In the genomic region with DNA sequence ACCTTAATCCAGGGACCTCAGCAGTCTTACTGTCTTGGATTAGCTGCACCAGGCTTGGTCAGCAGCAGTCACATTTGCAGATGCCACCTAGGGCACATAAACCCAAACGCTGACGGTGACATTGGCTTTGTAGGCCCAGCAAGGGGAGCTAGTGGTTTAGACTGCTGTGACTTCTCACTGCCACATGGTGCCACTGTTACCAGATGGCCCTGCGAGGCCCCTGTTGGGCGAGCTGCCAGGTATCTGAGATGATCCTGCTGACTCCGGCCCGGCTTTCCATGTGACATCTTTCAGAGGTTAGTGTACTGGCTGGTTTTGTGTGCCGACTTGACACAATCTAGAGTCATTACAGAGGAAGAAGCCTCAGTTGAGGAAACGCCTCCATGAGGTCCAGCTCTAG, we compare ENCODE assay signal across 9 mouse cellular contexts. TPM values are rescaled to one million over a fixed set of nuclear protein-coding genes. Genes with fewer than 3 reads are reported as not detected.
DNase-seq lines count a peak whose midpoint lies in the region; ATAC-seq and TF ChIP-seq lines count a peak whose summit lies in the region.
"Had no signal": no experiment of that assay in that cellular context is flagged by ENCODE, and none has a peak within 500 bp of the region (broad histone marks: within the 10 kb centered on the region; RNA-seq: fewer than 3 reads in every experiment).

No protein-coding gene starts in this region.

- no peaks in the 10 kb centered on the region for H3K36me3 ChIP-seq in kidney, postnatal 0 days (ENCODE audit: insufficient read depth, low read length)
- H3K36me3 ChIP-seq in neural tube, embryonic 15.5 days: no peaks in the 10 kb centered on the region
- no peaks in the 10 kb centered on the region for H3K36me3 ChIP-seq in midbrain, embryonic 10.5 days

- TF ChIP-seq CTCF in kidney, postnatal 0 days (IDR thresholded peaks at IDR 0.05; ENCODE audit: low read depth): peak; percentile 68

- no peaks in the 10 kb centered on the region for H3K4me1 ChIP-seq in kidney, postnatal 0 days (replicated peaks; ENCODE audit: insufficient read depth, low read length)
- no peaks in the 10 kb centered on the region for H3K4me1 ChIP-seq in neural tube, embryonic 15.5 days
- no peaks in the 10 kb centered on the region for H3K4me1 ChIP-seq in midbrain, embryonic 10.5 days

- ATAC-seq in kidney, postnatal 0 days (replicated peaks; ENCODE audit: low FRiP score, low read depth): peak; percentile 52; the same call in 1 of the 2 replicates
- ATAC-seq in neural tube, embryonic 15.5 days (ENCODE audit: low FRiP score): no peak

- H3K27ac ChIP-seq in kidney, postnatal 0 days: no peak overlapping the region
- no peak overlapping the region for H3K27ac ChIP-seq in neural tube, embryonic 15.5 days (replicated peaks)
- no peak overlapping the region for H3K27ac ChIP-seq in midbrain, embryonic 10.5 days (replicated peaks)

- peak; percentile 47 to 53 for DNase-seq in layer of hippocampus, postnatal 10 days (ENCODE audit: low spot score in 2 of 2)
- no peak for DNase-seq in layer of hippocampus, adult 11-12 months (ENCODE audit: low spot score)
- peak; percentile 84 to 88 for DNase-seq in adrenal gland, adult (ENCODE audit: inconsistent age in 2 of 2, low spot score in 1 of 2)
- DNase-seq in cerebellum, postnatal 14 days: peak; percentile 95 to 98
- DNase-seq in kidney, postnatal 0 days (ENCODE audit: low spot score): peak; percentile 73
- peak; percentile 61 for DNase-seq in thymus, postnatal 4 days
- no peak for DNase-seq in midbrain, embryonic 10.5 days (ENCODE audit: low spot score)

- H3K4me2 ChIP-seq in kidney, postnatal 0 days (ENCODE audit: low read length): no peak overlapping the region
- no peak overlapping the region for H3K4me2 ChIP-seq in neural tube, embryonic 15.5 days

- WGBS in kidney, postnatal 0 days: 42% methylated on average over 8 of the region's 8 CpGs
- WGBS in neural tube, embryonic 15.5 days: 56% methylated on average over 8 of the region's 8 CpGs
- WGBS in midbrain, embryonic 10.5 days: 77% methylated on average over 8 of the region's 8 CpGs

- no peaks in the 10 kb centered on the region for H3K27me3 ChIP-seq in kidney, postnatal 0 days (ENCODE audit: insufficient read depth, low read length)
- H3K27me3 ChIP-seq in neural tube, embryonic 15.5 days (replicated peaks): no peaks in the 10 kb centered on the region
- H3K27me3 ChIP-seq in midbrain, embryonic 10.5 days (ENCODE audit: low read depth, poor library complexity, severe bottlenecking): no peaks in the 10 kb centered on the region

- H3K9ac ChIP-seq in kidney, postnatal 0 days (ENCODE audit: low read depth, low read length): no peak overlapping the region
- H3K9ac ChIP-seq in neural tube, embryonic 15.5 days (replicated peaks): no peak overlapping the region

- H3K9me3 ChIP-seq in kidney, postnatal 0 days (replicated peaks; ENCODE audit: low read length): no peaks in the 10 kb centered on the region
- H3K9me3 ChIP-seq in neural tube, embryonic 15.5 days (replicated peaks): no peaks in the 10 kb centered on the region
- no peaks in the 10 kb centered on the region for H3K9me3 ChIP-seq in midbrain, embryonic 10.5 days (replicated peaks)

- H3K4me3 ChIP-seq in kidney, postnatal 0 days (replicated peaks; ENCODE audit: low read depth, low read length): no peak overlapping the region
- H3K4me3 ChIP-seq in neural tube, embryonic 15.5 days (replicated peaks): no peak overlapping the region
- H3K4me3 ChIP-seq in midbrain, embryonic 10.5 days: no peak overlapping the region

RNA-seq across cellular contexts. Expression of a gene that starts 12.3 kb away (rescaled TPM):
- not detected for total RNA-seq in layer of hippocampus, postnatal 10 days (2021)
- polyA plus RNA-seq in kidney, postnatal 0 days (2015; fragmentation: Nextera tagmentation; extraction: Ambion mirVana): not detected in 2 replicates
- polyA plus RNA-seq in neural tube, embryonic 15.5 days (2015; fragmentation: Nextera tagmentation; extraction: Ambion mirVana): not detected in 2 replicates
- not detected in 2 replicates for polyA plus RNA-seq in midbrain, embryonic 10.5 days (2016; fragmentation: Nextera tagmentation; extraction: Ambion mirVana)
- total RNA-seq: gastrocnemius, postnatal 36 days had no signal

RNA-seq across cellular contexts. Expression of a gene that starts 12.9 kb away (rescaled TPM):
- total RNA-seq in layer of hippocampus, postnatal 10 days (2021): under 1 TPM; 0.16 to 0.20 TPM
- 0.49 and 0.59 TPM in 2 replicates for polyA plus RNA-seq in kidney, postnatal 0 days (2015; fragmentation: Nextera tagmentation; extraction: Ambion mirVana)
- polyA plus RNA-seq in neural tube, embryonic 15.5 days (2015; fragmentation: Nextera tagmentation; extraction: Ambion mirVana): 0.15 and 0.29 TPM in 2 replicates
- polyA plus RNA-seq in midbrain, embryonic 10.5 days (2016; fragmentation: Nextera tagmentation; extraction: Ambion mirVana): 0.06 and 0.15 TPM in 2 replicates

RNA-seq across cellular contexts. Expression of a gene that starts 16.6 kb away (rescaled TPM):
- total RNA-seq in layer of hippocampus, postnatal 10 days (2021): 10 to 100 TPM; 22.0 to 23.0 TPM
- polyA plus RNA-seq in kidney, postnatal 0 days (2015; fragmentation: Nextera tagmentation; extraction: Ambion mirVana): 42.7 and 44.6 TPM in 2 replicates
- 14.2 and 29.1 TPM in 2 replicates for polyA plus RNA-seq in neural tube, embryonic 15.5 days (2015; fragmentation: Nextera tagmentation; extraction: Ambion mirVana)
- 19.3 and 20.0 TPM in 2 replicates for polyA plus RNA-seq in midbrain, embryonic 10.5 days (2016; fragmentation: Nextera tagmentation; extraction: Ambion mirVana)

RNA-seq across cellular contexts. Expression of a gene that starts 25.2 kb away (rescaled TPM):
- total RNA-seq in layer of hippocampus, postnatal 10 days (2021): under 1 TPM; 0.38 to 0.59 TPM
- polyA plus RNA-seq in kidney, postnatal 0 days (2015; fragmentation: Nextera tagmentation; extraction: Ambion mirVana): 7.7 and 7.8 TPM in 2 replicates
- 0.92 and 3.9 TPM in 2 replicates for polyA plus RNA-seq in neural tube, embryonic 15.5 days (2015; fragmentation: Nextera tagmentation; extraction: Ambion mirVana)
- 0.99 TPM in 2 replicates for polyA plus RNA-seq in midbrain, embryonic 10.5 days (2016; fragmentation: Nextera tagmentation; extraction: Ambion mirVana)

RNA-seq across cellular contexts. Expression of a gene that starts 33.4 kb away (rescaled TPM):
- total RNA-seq in layer of hippocampus, postnatal 10 days (2021): 100 to 1,000 TPM; 132 to 133 TPM
- polyA plus RNA-seq in kidney, postnatal 0 days (2015; fragmentation: Nextera tagmentation; extraction: Ambion mirVana): 223 and 251 TPM in 2 replicates
- polyA plus RNA-seq in neural tube, embryonic 15.5 days (2015; fragmentation: Nextera tagmentation; extraction: Ambion mirVana): 328 and 329 TPM in 2 replicates
- 408 and 433 TPM in 2 replicates for polyA plus RNA-seq in midbrain, embryonic 10.5 days (2016; fragmentation: Nextera tagmentation; extraction: Ambion mirVana)

Comparison
In these comparisons a context has a peak if more than half of its experiments do, and no peak if none do; other contexts are left out.
1. DNase-seq: peak in layer of hippocampus, postnatal 10 days (2 of 2), adrenal gland, adult (2 of 2), cerebellum, postnatal 14 days (2 of 2), kidney, postnatal 0 days (single experiment) and thymus, postnatal 4 days (single experiment); none in layer of hippocampus, adult 11-12 months (single experiment) and midbrain, embryonic 10.5 days (single experiment).